In genomic region chr8:90070006-90070405, GRCm38 (mm10) we compare ENCODE assay signal across 12 mouse cellular contexts.
A peak's percentile ranks its signal among the peaks of the same experiment; 100 is the strongest.
DNase-seq lines count a peak whose midpoint lies in the region; ATAC-seq lines count a peak whose summit lies in the region.
"Had no signal": no experiment of that assay in that cellular context is flagged by ENCODE, and none has a peak within 500 bp of the region (broad histone marks: within the 10 kb centered on the region; RNA-seq: fewer than 3 reads in every experiment).

No protein-coding gene starts in this region.

- H3K9ac ChIP-seq in limb, embryonic 12.5 days (replicated peaks) = no peak overlapping the region
- H3K9ac ChIP-seq in forebrain, embryonic 12.5 days = no peak overlapping the region
- no peak overlapping the region for H3K9ac ChIP-seq in hindbrain, embryonic 15.5 days
- H3K9ac ChIP-seq in neural tube, embryonic 12.5 days = no peak overlapping the region
- H3K9ac ChIP-seq: limb, embryonic 13.5 days; liver, postnatal 0 days had no signal

- no peaks in the 10 kb centered on the region for H3K9me3 ChIP-seq in limb, embryonic 12.5 days
- H3K9me3 ChIP-seq in limb, embryonic 10.5 days (replicated peaks) = no peaks in the 10 kb centered on the region
- H3K9me3 ChIP-seq in forebrain, embryonic 12.5 days = no peaks in the 10 kb centered on the region
- H3K9me3 ChIP-seq in hindbrain, embryonic 15.5 days = no peaks in the 10 kb centered on the region
- H3K9me3 ChIP-seq in neural tube, embryonic 12.5 days = no peaks in the 10 kb centered on the region
- H3K9me3 ChIP-seq: limb, embryonic 13.5 days had no signal

- peaks cover 18% of the 10 kb centered on the region for H3K4me1 ChIP-seq in limb, embryonic 12.5 days (replicated peaks)
- H3K4me1 ChIP-seq in limb, embryonic 10.5 days = peaks cover 8% of the 10 kb centered on the region
- peaks cover 33% of the 10 kb centered on the region for H3K4me1 ChIP-seq in forebrain, embryonic 12.5 days
- H3K4me1 ChIP-seq in hindbrain, embryonic 15.5 days (replicated peaks) = peaks cover 15% of the 10 kb centered on the region
- H3K4me1 ChIP-seq in neural tube, embryonic 12.5 days = peaks cover 14% of the 10 kb centered on the region

- no peak for DNase-seq in limb, embryonic 10.5 days (ENCODE audit: low spot score)
- no peak for DNase-seq in urinary bladder, adult 2 months (ENCODE audit: low spot score)
- no peak for DNase-seq in spleen, postnatal 14 days (ENCODE audit: low spot score in 2 of 2)
- DNase-seq: adrenal gland, postnatal 36 days; cerebellum, adult 11-12 months; liver, postnatal 0 days had no signal

- ATAC-seq in limb, embryonic 12.5 days (ENCODE audit: insufficient number of reproducible peaks, insufficient read depth, low FRiP score, low TSS enrichment, low read depth) = no peak
- ATAC-seq in forebrain, embryonic 12.5 days (ENCODE audit: low FRiP score) = no peak; the same call in 1 of the 2 replicates
- no peak for ATAC-seq in hindbrain, embryonic 15.5 days (ENCODE audit: low FRiP score, low read depth)
- no peak for ATAC-seq in neural tube, embryonic 12.5 days (ENCODE audit: low FRiP score, low read depth)
- ATAC-seq: liver, postnatal 0 days had no signal

- 41% methylated on average over 5 of the region's 5 CpGs for whole genome bisulfite sequencing in limb, embryonic 12.5 days
- WGBS in limb, embryonic 10.5 days = 78% methylated on average over 5 of the region's 5 CpGs
- WGBS in forebrain, embryonic 12.5 days = 22% methylated on average over 5 of the region's 5 CpGs
- WGBS in hindbrain, embryonic 15.5 days = 28% methylated on average over 5 of the region's 5 CpGs
- WGBS in neural tube, embryonic 12.5 days = 44% methylated on average over 5 of the region's 5 CpGs

- 0 out of 2 replicates have a peak overlapping the region, but pooled peaks have one; percentile 30 for H3K4me2 ChIP-seq in limb, embryonic 12.5 days
- peak overlapping the region; percentile 34 for H3K4me2 ChIP-seq in forebrain, embryonic 12.5 days
- peak overlapping the region; percentile 37 for H3K4me2 ChIP-seq in hindbrain, embryonic 15.5 days
- peak overlapping the region; percentile 24 for H3K4me2 ChIP-seq in neural tube, embryonic 12.5 days (replicated peaks)

- no peak overlapping the region for H3K4me3 ChIP-seq in limb, embryonic 12.5 days (replicated peaks)
- H3K4me3 ChIP-seq in limb, embryonic 10.5 days = no peak overlapping the region
- no peak overlapping the region for H3K4me3 ChIP-seq in forebrain, embryonic 12.5 days (replicated peaks)
- H3K4me3 ChIP-seq in hindbrain, embryonic 15.5 days = no peak overlapping the region
- no peak overlapping the region for H3K4me3 ChIP-seq in neural tube, embryonic 12.5 days
- H3K4me3 ChIP-seq: limb, embryonic 13.5 days had no signal

- H3K36me3 ChIP-seq in limb, embryonic 12.5 days = no peaks in the 10 kb centered on the region
- H3K36me3 ChIP-seq in limb, embryonic 10.5 days = no peaks in the 10 kb centered on the region
- H3K36me3 ChIP-seq in forebrain, embryonic 12.5 days (replicated peaks) = no peaks in the 10 kb centered on the region
- H3K36me3 ChIP-seq in hindbrain, embryonic 15.5 days = no peaks in the 10 kb centered on the region
- no peaks in the 10 kb centered on the region for H3K36me3 ChIP-seq in neural tube, embryonic 12.5 days
- H3K36me3 ChIP-seq: limb, embryonic 13.5 days had no signal

- H3K27ac ChIP-seq in limb, embryonic 12.5 days = no peak overlapping the region
- no peak overlapping the region for H3K27ac ChIP-seq in limb, embryonic 10.5 days
- peak overlapping the region; percentile 79 for H3K27ac ChIP-seq in forebrain, embryonic 12.5 days
- peak overlapping the region; percentile 77 for H3K27ac ChIP-seq in hindbrain, embryonic 15.5 days (replicated peaks)
- no peak overlapping the region for H3K27ac ChIP-seq in neural tube, embryonic 12.5 days
- H3K27ac ChIP-seq: limb, embryonic 13.5 days; macrophage had no signal

- H3K27me3 ChIP-seq in limb, embryonic 12.5 days = 0 out of 2 replicates have a peak, but pooled peaks cover 9% of the 10 kb centered on the region
- no peaks in the 10 kb centered on the region for H3K27me3 ChIP-seq in limb, embryonic 10.5 days (ENCODE audit: low read depth, poor library complexity, severe bottlenecking)
- H3K27me3 ChIP-seq in forebrain, embryonic 12.5 days = no peaks in the 10 kb centered on the region
- no peaks in the 10 kb centered on the region for H3K27me3 ChIP-seq in hindbrain, embryonic 15.5 days
- H3K27me3 ChIP-seq in neural tube, embryonic 12.5 days (replicated peaks) = no peaks in the 10 kb centered on the region

Comparison
In these comparisons a context has a peak if more than half of its experiments do, and no peak if none do; other contexts are left out.
1. H3K27ac ChIP-seq: peak in forebrain, embryonic 12.5 days (single experiment) and hindbrain, embryonic 15.5 days (single experiment); none in limb, embryonic 12.5 days (single experiment), limb, embryonic 10.5 days (single experiment) and neural tube, embryonic 12.5 days (single experiment).
2. Peak in every context shown above with its lines, with median percentiles within 50 percentile points of each other: H3K4me2 ChIP-seq.